Mouse (Mus musculus): Measurements from ENCODE around the gene Tgfb1. TPM values are rescaled to one million over a fixed set of nuclear protein-coding genes. Genes with fewer than 3 reads are reported as not detected.

The Tgfb1 gene
- polyA plus RNA-seq, 1 experiment from 2014 or later, result 6.6 TPM

GRCm38 (mm10) chr7:25658657-25659472, 27.9 kb upstream of the Tgfb1 start, which contains the start of the genes Bckdha and Exosc5:
Gene Bckdha (minus strand): TSS chr7:25658981.
Gene Exosc5 (plus strand): TSS chr7:25659164.
- no peaks in the 10 kb centered on the region for H3K9me3 ChIP-seq (ENCODE audit: low read length)
- ATAC-seq (peak; percentile 99), DNase-seq (ENCODE audit: low spot score) (peak; percentile 100)
- no peaks in the 10 kb centered on the region for H3K36me3 ChIP-seq (ENCODE audit: insufficient read depth, low read length)
- WGBS, result under 1% methylated on average over 50 of the region's 50 CpGs
- peak within 1 kb of the TSS; percentile 61 for H3K4me3 ChIP-seq (ENCODE audit: low read depth, low read length)
- H3K4me2 ChIP-seq (replicated peaks; ENCODE audit: low read depth, low read length), result peak within 1 kb of the TSS; percentile 73
- H3K27me3 ChIP-seq (replicated peaks; ENCODE audit: insufficient read depth, low read length), result no peaks in the 10 kb centered on the region
- TF ChIP-seq EP300 (IDR thresholded peaks at IDR 0.05) (peak; percentile 98), CTCF (IDR thresholded peaks at IDR 0.05) (no peak; the same call in 1 of the 2 replicates)
- H3K4me1 ChIP-seq (ENCODE audit: insufficient read depth, low read depth, low read length), result peaks cover 5% of the 10 kb centered on the region; the same call in 1 of the 2 replicates
- peak within 1 kb of the TSS; percentile 58 for H3K9ac ChIP-seq (replicated peaks; ENCODE audit: low read depth)
- H3K27ac ChIP-seq (ENCODE audit: low read length), result peak within 1 kb of the TSS; percentile 79

DNA sequence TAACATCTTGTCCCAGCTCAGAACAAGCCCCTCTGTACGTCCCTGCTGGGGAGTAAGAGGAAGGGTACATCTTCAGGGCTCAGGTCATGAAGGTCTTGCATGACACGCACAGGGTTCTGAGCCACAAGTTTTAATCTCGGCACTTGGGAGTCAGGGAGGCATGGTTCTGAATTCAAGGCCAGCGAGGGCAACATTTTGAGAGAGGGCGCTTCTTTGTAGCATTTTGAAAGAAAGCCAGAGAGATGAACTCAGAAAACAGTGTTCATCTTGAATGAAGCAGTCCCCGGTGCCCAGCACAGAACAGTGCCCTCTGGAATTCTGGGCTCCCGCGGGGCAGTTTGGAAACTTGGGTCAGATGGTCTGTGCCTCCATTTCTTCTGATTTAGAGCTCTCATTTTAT, 20.4 kb upstream of the Tgfb1 start:
- Histone ChIP-seq H3K9me3 (ENCODE audit: low read length) (no peaks in the 10 kb centered on the region), H3K9ac (replicated peaks; ENCODE audit: low read depth) (no peak overlapping the region), H3K4me1 (ENCODE audit: insufficient read depth, low read depth, low read length) (no peaks in the 10 kb centered on the region), H3K4me2 (replicated peaks; ENCODE audit: low read depth, low read length) (no peak overlapping the region), H3K27me3 (replicated peaks; ENCODE audit: insufficient read depth, low read length) (no peaks in the 10 kb centered on the region), H3K36me3 (ENCODE audit: insufficient read depth, low read length) (peaks cover 10% of the 10 kb centered on the region; the same call in 1 of the 2 replicates), H3K27ac (ENCODE audit: low read length) (no peak overlapping the region), H3K4me3 (ENCODE audit: low read depth, low read length) (no peak overlapping the region)
- DNase-seq (ENCODE audit: low spot score) (no peak), ATAC-seq (no peak)
- WGBS, result 92% methylated on average over 8 of the region's 8 CpGs
- TF ChIP-seq EP300 (IDR thresholded peaks at IDR 0.05) (no peak), CTCF (IDR thresholded peaks at IDR 0.05) (no peak)

- no peak overlapping the region for H3K9ac ChIP-seq (replicated peaks; ENCODE audit: low read depth)
- TF ChIP-seq EP300 (IDR thresholded peaks at IDR 0.05), result no peak
- TF ChIP-seq CTCF (IDR thresholded peaks at IDR 0.05), result no peak
- no peak for ATAC-seq
- no peak for DNase-seq (ENCODE audit: low spot score)
- no peaks in the 10 kb centered on the region for H3K27me3 ChIP-seq (replicated peaks; ENCODE audit: insufficient read depth, low read length)
- H3K27ac ChIP-seq (ENCODE audit: low read length), result no peak overlapping the region
- H3K4me1 ChIP-seq (ENCODE audit: insufficient read depth, low read depth, low read length), result no peaks in the 10 kb centered on the region
- no peak overlapping the region for H3K4me3 ChIP-seq (ENCODE audit: low read depth, low read length)
- 83% methylated on average over 10 of the region's 10 CpGs for WGBS
- H3K4me2 ChIP-seq (replicated peaks; ENCODE audit: low read depth, low read length), result no peak overlapping the region
- H3K9me3 ChIP-seq (ENCODE audit: low read length), result no peaks in the 10 kb centered on the region
- H3K36me3 ChIP-seq (ENCODE audit: insufficient read depth, low read length), result peaks cover 9% of the 10 kb centered on the region; the same call in 1 of the 2 replicates
Measured at GRCm38 (mm10) chr7:25669158-25669557, 17.6 kb upstream of the Tgfb1 start.

DNA sequence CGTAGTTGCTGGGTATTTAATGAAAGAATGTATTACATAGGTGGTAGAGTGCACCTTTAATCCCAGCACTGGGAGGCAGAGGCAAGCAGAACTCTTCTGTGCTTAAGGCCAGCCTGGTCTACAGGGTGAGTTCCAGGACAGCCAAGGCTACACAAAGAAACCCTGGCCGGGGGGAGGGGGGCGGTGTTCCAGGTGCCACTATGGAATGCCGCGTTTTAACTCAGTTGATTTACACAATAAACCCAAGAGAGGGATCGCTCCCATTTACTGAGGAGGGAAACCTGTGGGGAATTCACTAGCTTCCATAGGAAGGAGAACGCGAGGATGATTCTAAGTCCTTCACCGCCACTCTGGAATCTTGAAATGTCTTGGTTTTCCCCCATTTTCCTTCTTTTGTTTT, 17.2 kb upstream of the Tgfb1 start:
- Histone ChIP-seq H3K27ac (ENCODE audit: low read length) (no peak overlapping the region), H3K4me3 (ENCODE audit: low read depth, low read length) (no peak overlapping the region), H3K9ac (replicated peaks; ENCODE audit: low read depth) (no peak overlapping the region), H3K36me3 (ENCODE audit: insufficient read depth, low read length) (peaks cover 4% of the 10 kb centered on the region; the same call in 1 of the 2 replicates), H3K27me3 (replicated peaks; ENCODE audit: insufficient read depth, low read length) (peaks cover 4% of the 10 kb centered on the region; the same call in 1 of the 2 replicates), H3K4me2 (replicated peaks; ENCODE audit: low read depth, low read length) (no peak overlapping the region), H3K4me1 (ENCODE audit: insufficient read depth, low read depth, low read length) (no peaks in the 10 kb centered on the region; the same call in 1 of the 2 replicates), H3K9me3 (ENCODE audit: low read length) (no peaks in the 10 kb centered on the region)
- DNase-seq (ENCODE audit: low spot score), result no peak
- ATAC-seq, result no peak
- no peak for TF ChIP-seq CTCF (IDR thresholded peaks at IDR 0.05)
- TF ChIP-seq EP300 (IDR thresholded peaks at IDR 0.05), result no peak
- 84% methylated on average over 9 of the region's 9 CpGs for WGBS

DNA sequence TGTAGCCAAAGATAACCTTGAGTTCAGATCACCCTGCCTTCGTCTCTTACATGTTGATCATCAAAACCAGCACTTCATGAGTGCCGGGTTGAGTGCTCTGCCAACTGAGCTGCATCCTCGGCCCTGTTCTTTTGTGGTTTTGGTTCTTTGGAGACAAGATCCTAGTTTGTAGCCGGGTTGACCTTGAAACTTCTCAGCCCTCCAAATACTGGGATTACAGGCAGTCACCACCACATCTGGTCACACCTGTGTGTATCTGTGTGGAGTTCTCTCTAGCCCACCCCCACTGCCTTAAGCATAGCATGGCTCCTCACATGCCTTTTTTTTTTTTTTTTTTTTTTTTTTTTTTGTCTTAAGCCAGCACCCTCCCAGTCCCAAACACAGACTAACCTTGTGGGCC, 16.7 kb upstream of the Tgfb1 start:
- TF ChIP-seq CTCF (IDR thresholded peaks at IDR 0.05) (no peak), EP300 (IDR thresholded peaks at IDR 0.05) (no peak)
- H3K4me1 ChIP-seq (ENCODE audit: insufficient read depth, low read depth, low read length), result peaks cover 3% of the 10 kb centered on the region; the same call in 1 of the 2 replicates
- H3K27me3 ChIP-seq (replicated peaks; ENCODE audit: insufficient read depth, low read length), result peaks cover 4% of the 10 kb centered on the region; the same call in 1 of the 2 replicates
- no peak overlapping the region for H3K4me2 ChIP-seq (replicated peaks; ENCODE audit: low read depth, low read length)
- no peak overlapping the region for H3K9ac ChIP-seq (replicated peaks; ENCODE audit: low read depth)
- ATAC-seq (no peak), DNase-seq (ENCODE audit: low spot score) (no peak)
- WGBS, result 85% methylated on average over 4 of the region's 4 CpGs
- no peak overlapping the region for H3K4me3 ChIP-seq (ENCODE audit: low read depth, low read length)
- H3K27ac ChIP-seq (ENCODE audit: low read length), result no peak overlapping the region
- H3K9me3 ChIP-seq (ENCODE audit: low read length), result no peaks in the 10 kb centered on the region
- H3K36me3 ChIP-seq (ENCODE audit: insufficient read depth, low read length), result peaks cover 4% of the 10 kb centered on the region; the same call in 1 of the 2 replicates

GRCm38 (mm10) chr7:25671686-25672085, 15.1 kb upstream of the Tgfb1 start:
- H3K4me2 ChIP-seq (replicated peaks; ENCODE audit: low read depth, low read length), result no peak overlapping the region
- TF ChIP-seq EP300 (IDR thresholded peaks at IDR 0.05), result no peak
- no peak for TF ChIP-seq CTCF (IDR thresholded peaks at IDR 0.05)
- no peak for DNase-seq (ENCODE audit: low spot score)
- ATAC-seq, result no peak
- no peak overlapping the region for H3K9ac ChIP-seq (replicated peaks; ENCODE audit: low read depth)
- peaks cover 2% of the 10 kb centered on the region; the same call in 1 of the 2 replicates for H3K36me3 ChIP-seq (ENCODE audit: insufficient read depth, low read length)
- H3K4me1 ChIP-seq (ENCODE audit: insufficient read depth, low read depth, low read length), result peaks cover 12% of the 10 kb centered on the region
- H3K9me3 ChIP-seq (ENCODE audit: low read length), result no peaks in the 10 kb centered on the region
- H3K27ac ChIP-seq (ENCODE audit: low read length), result no peak overlapping the region
- WGBS, result 37% methylated on average over 2 of the region's 2 CpGs
- H3K4me3 ChIP-seq (ENCODE audit: low read depth, low read length), result no peak overlapping the region
- H3K27me3 ChIP-seq (replicated peaks; ENCODE audit: insufficient read depth, low read length), result peaks cover 4% of the 10 kb centered on the region; the same call in 1 of the 2 replicates

Measured in lung, postnatal 0 days (tissue).